Mouse (Mus musculus) urinary bladder, postnatal 14 days (tissue): ENCODE results near the gene 1700069L16Rik.

Source experiments
- DNase-seq: peaks from one replicate; pipeline ENCODE4 v3.0.0; 2021; ENCODE audit warnings: low spot score

The 1700069L16Rik gene

GRCm38 (mm10) chr5:113734376-113734775 is 9.8 kb upstream of the 1700069L16Rik start:
- DNase-seq: no peak

- DNase-seq: peak; percentile 48
Observed at GRCm38 (mm10) chr5:113732182-113732581, 7.6 kb upstream of the 1700069L16Rik start.

- DNase-seq: no peak
Observed at GRCm38 (mm10) chr5:113731174-113731573, 6.6 kb upstream of the 1700069L16Rik start.

- no peak for DNase-seq
Observed at GRCm38 (mm10) chr5:113730641-113731121, 6.1 kb upstream of the 1700069L16Rik start.

- DNase-seq: no peak
Observed at GRCm38 (mm10) chr5:113728691-113729090, 4.1 kb upstream of the 1700069L16Rik start.

GRCm38 (mm10) chr5:113728011-113728410 is 3.4 kb upstream of the 1700069L16Rik start:
- no peak for DNase-seq

- no peak for DNase-seq
Observed at GRCm38 (mm10) chr5:113727238-113727637, 2.7 kb upstream of the 1700069L16Rik start.

GRCm38 (mm10) chr5:113726618-113727017 is 2.0 kb upstream of the 1700069L16Rik start:
- no peak for DNase-seq

- DNase-seq: no peak
Observed at GRCm38 (mm10) chr5:113725417-113725816, 845 bp upstream of the 1700069L16Rik start.

- DNase-seq: no peak
Observed at GRCm38 (mm10) chr5:113723567-113724237, 870 bp downstream of the 1700069L16Rik start.

GRCm38 (mm10) chr5:113722224-113723013 is 2.2 kb downstream of the 1700069L16Rik start:
- DNase-seq: no peak

GRCm38 (mm10) chr5:113719221-113719661 is 5.3 kb downstream of the 1700069L16Rik start:
- no peak for DNase-seq

- DNase-seq: no peak
Observed at GRCm38 (mm10) chr5:113716581-113717388, 7.8 kb downstream of the 1700069L16Rik start.

- DNase-seq: no peak
Observed at GRCm38 (mm10) chr5:113712861-113713260, 11.7 kb downstream of the 1700069L16Rik start.

GRCm38 (mm10) chr5:113703803-113704585 is 20.6 kb downstream of the 1700069L16Rik start:
- no peak for DNase-seq

- no peak for DNase-seq
Observed at GRCm38 (mm10) chr5:113700388-113701023, 24.1 kb downstream of the 1700069L16Rik start.

GRCm38 (mm10) chr5:113694415-113694814 is 30.2 kb downstream of the 1700069L16Rik start:
- DNase-seq: no peak

GRCm38 (mm10) chr5:113694000-113694399 is 30.6 kb downstream of the 1700069L16Rik start:
- no peak for DNase-seq

GRCm38 (mm10) chr5:113693196-113693755 is 31.3 kb downstream of the 1700069L16Rik start:
- no peak for DNase-seq

GRCm38 (mm10) chr5:113690866-113691265 is 33.7 kb downstream of the 1700069L16Rik start:
- DNase-seq: no peak
